Mouse (Mus musculus): ENCODE data around the gene Mfsd5. TPM values are rescaled to one million over a fixed set of nuclear protein-coding genes. Genes with fewer than 3 reads are reported as not detected.

Mfsd5 gene
- total RNA-seq, 2 experiments from 2014 or later = 34.8 to 64.3 TPM

Other genes starting within 250 kb of the Mfsd5 start
- 78.2 and 82.3 TPM in 2 replicates for gene Eif4b, start 205.7 kb upstream of the Mfsd5 start, total RNA-seq (2015)
- gene Eif4b, start 205.7 kb upstream of the Mfsd5 start, total RNA-seq (2017) = 199 and 204 TPM in 2 replicates
- 0.32 and 1.9 TPM in 2 replicates for gene Tns2, start 179.0 kb upstream of the Mfsd5 start, total RNA-seq (2015)
- 0.07 TPM in 1 of 2 replicates, not detected in the other for gene Tns2, start 179.0 kb upstream of the Mfsd5 start, total RNA-seq (2017)
- gene Spryd3, start 143.2 kb upstream of the Mfsd5 start, total RNA-seq (2015) = 6.1 and 7.5 TPM in 2 replicates
- gene Spryd3, start 143.2 kb upstream of the Mfsd5 start, total RNA-seq (2017) = 20.6 and 22.6 TPM in 2 replicates
- gene Igfbp6, start 135.1 kb upstream of the Mfsd5 start, total RNA-seq (2015) = 1.3 TPM in 1 of 2 replicates, not detected in the other
- not detected in 2 replicates for gene Igfbp6, start 135.1 kb upstream of the Mfsd5 start, total RNA-seq (2017)
- 0.78 and 0.82 TPM in 2 replicates for gene Soat2, start 128.9 kb upstream of the Mfsd5 start, total RNA-seq (2015)
- gene Soat2, start 128.9 kb upstream of the Mfsd5 start, total RNA-seq (2017) = 0.89 and 1.1 TPM in 2 replicates
- 27.7 and 38.0 TPM in 2 replicates for gene Zfp740, start 76.2 kb upstream of the Mfsd5 start, total RNA-seq (2015)
- 39.9 and 48.4 TPM in 2 replicates for gene Zfp740, start 76.2 kb upstream of the Mfsd5 start, total RNA-seq (2017)
- 5.6 and 9.3 TPM in 2 replicates for gene Csad, start 74.7 kb upstream of the Mfsd5 start, total RNA-seq (2015)
- gene Csad, start 74.7 kb upstream of the Mfsd5 start, total RNA-seq (2017) = 8.6 and 15.4 TPM in 2 replicates
- 638 and 660 TPM in 2 replicates for gene Itgb7, start 47.5 kb upstream of the Mfsd5 start, total RNA-seq (2015)
- gene Itgb7, start 47.5 kb upstream of the Mfsd5 start, total RNA-seq (2017) = 1,192 and 1,305 TPM in 2 replicates
- 34.6 and 39.9 TPM in 2 replicates for gene Rarg, start 21.9 kb upstream of the Mfsd5 start, total RNA-seq (2015)
- 30.8 and 31.9 TPM in 2 replicates for gene Rarg, start 21.9 kb upstream of the Mfsd5 start, total RNA-seq (2017)
- gene Gm9918, start 8.9 kb upstream of the Mfsd5 start, total RNA-seq (2015) = not detected in 2 replicates
- gene Gm9918, start 8.9 kb upstream of the Mfsd5 start, total RNA-seq (2017) = not detected in 2 replicates
- gene Espl1, start 16.8 kb downstream of the Mfsd5 start, total RNA-seq (2015) = 26.3 and 37.4 TPM in 2 replicates
- gene Espl1, start 16.8 kb downstream of the Mfsd5 start, total RNA-seq (2017) = 15.2 and 30.9 TPM in 2 replicates
- gene Pfdn5, start 46.7 kb downstream of the Mfsd5 start, total RNA-seq (2015) = 385 and 398 TPM in 2 replicates
- 347 and 441 TPM in 2 replicates for gene Pfdn5, start 46.7 kb downstream of the Mfsd5 start, total RNA-seq (2017)
- 28.4 and 28.6 TPM in 2 replicates for gene Myg1, start 52.3 kb downstream of the Mfsd5 start, total RNA-seq (2015)
- 47.8 and 52.2 TPM in 2 replicates for gene Myg1, start 52.3 kb downstream of the Mfsd5 start, total RNA-seq (2017)
- 67.5 and 75.2 TPM in 2 replicates for gene Aaas, start 71.3 kb downstream of the Mfsd5 start, total RNA-seq (2015)
- 64.3 and 100 TPM in 2 replicates for gene Aaas, start 71.3 kb downstream of the Mfsd5 start, total RNA-seq (2017)
- gene Sp7, start 87.7 kb downstream of the Mfsd5 start, total RNA-seq (2015) = not detected in 2 replicates
- gene Sp7, start 87.7 kb downstream of the Mfsd5 start, total RNA-seq (2017) = not detected in 2 replicates
- gene Sp1, start 126.7 kb downstream of the Mfsd5 start, total RNA-seq (2015) = 68.3 and 71.8 TPM in 2 replicates
- 64.1 and 72.2 TPM in 2 replicates for gene Sp1, start 126.7 kb downstream of the Mfsd5 start, total RNA-seq (2017)
- not detected in 2 replicates for gene Amhr2, start 165.9 kb downstream of the Mfsd5 start, total RNA-seq (2015)
- gene Amhr2, start 165.9 kb downstream of the Mfsd5 start, total RNA-seq (2017) = not detected in 2 replicates
- gene Prr13, start 179.6 kb downstream of the Mfsd5 start, total RNA-seq (2015) = 306 and 344 TPM in 2 replicates
- 197 and 215 TPM in 2 replicates for gene Prr13, start 179.6 kb downstream of the Mfsd5 start, total RNA-seq (2017)
- gene Pcbp2, start 191.1 kb downstream of the Mfsd5 start, total RNA-seq (2015) = 705 and 801 TPM in 2 replicates
- gene Pcbp2, start 191.1 kb downstream of the Mfsd5 start, total RNA-seq (2017) = 156 and 205 TPM in 2 replicates
- not detected in 2 replicates for gene Gm10337, start 224.3 kb downstream of the Mfsd5 start, total RNA-seq (2015)
- gene Gm10337, start 224.3 kb downstream of the Mfsd5 start, total RNA-seq (2017) = not detected in 2 replicates
- gene Map3k12, start 237.6 kb downstream of the Mfsd5 start, total RNA-seq (2015) = 0.09 and 0.27 TPM in 2 replicates
- gene Map3k12, start 237.6 kb downstream of the Mfsd5 start, total RNA-seq (2017) = 0.33 and 0.85 TPM in 2 replicates
- 10.7 and 14.1 TPM in 2 replicates for gene Tarbp2, start 238.7 kb downstream of the Mfsd5 start, total RNA-seq (2015)
- 19.4 and 21.2 TPM in 2 replicates for gene Tarbp2, start 238.7 kb downstream of the Mfsd5 start, total RNA-seq (2017)
- 2.8 and 5.0 TPM in 2 replicates for gene Npff, start 245.5 kb downstream of the Mfsd5 start, total RNA-seq (2015)
- gene Npff, start 245.5 kb downstream of the Mfsd5 start, total RNA-seq (2017) = 0.81 TPM in 1 of 2 replicates, not detected in the other